Mouse (Mus musculus) intestine, embryonic 14.5 days (tissue): ENCODE results near the gene Tbl3. TPM values are rescaled to one million over a fixed set of nuclear protein-coding genes. Genes with fewer than 3 reads are reported as not detected.
A peak's percentile ranks its signal among the peaks of the same experiment; 100 is the strongest.

Experiments
- ATAC-seq: fragments of 200-750 bp; cut with Nextera tagmentation; replicated peaks from 2 replicates; pipeline ENCODE4 v1.8.0; 2017; ENCODE audit warnings: low read depth, moderate number of reproducible peaks, moderate TSS enrichment, moderate library complexity; ENCODE audit not compliant: low FRiP score, low TSS enrichment
- DNase-seq: peaks from one replicate; pipeline ENCODE4 v3.0.0-alpha.2; 2018; ENCODE audit warnings: low spot score
- H3K27ac ChIP-seq: fragments of 300-500 bp; sonication (generic); 2 replicates; pipeline ENCODE4 v1.5.1; 2014; ENCODE audit warnings: low read depth, mild to moderate bottlenecking, control low read depth
- H3K27me3 ChIP-seq: fragments of 300-500 bp; sonication (generic); replicated peaks from 2 replicates; pipeline ENCODE4 v1.6.1; 2014; ENCODE audit warnings: low read length, control low read depth; ENCODE audit not compliant: control insufficient read depth, insufficient read depth
- H3K36me3 ChIP-seq: fragments of 300-500 bp; sonication (generic); 2 replicates; pipeline ENCODE4 v1.6.1; 2014; ENCODE audit warnings: low read length, control low read depth; ENCODE audit not compliant: control insufficient read depth, insufficient read depth
- H3K4me1 ChIP-seq: fragments of 300-500 bp; sonication (generic); replicated peaks from 2 replicates; pipeline ENCODE4 v1.6.1; 2014; ENCODE audit warnings: low read length, control low read depth, mixed read lengths; ENCODE audit not compliant: control insufficient read depth, insufficient read depth
- H3K4me2 ChIP-seq: fragments of 300-500 bp; sonication (generic); 2 replicates; pipeline ENCODE4 v1.6.1; 2014; ENCODE audit warnings: low read length
- H3K4me3 ChIP-seq: fragments of 300-500 bp; sonication (generic); 2 replicates; pipeline ENCODE4 v1.5.1; 2014; ENCODE audit warnings: low read depth, low read length, control low read depth, mixed read lengths
- H3K9ac ChIP-seq: fragments of 300-500 bp; sonication (generic); 2 replicates; pipeline ENCODE4 v1.6.1; 2014; ENCODE audit warnings: mild to moderate bottlenecking, low read length
- H3K9me3 ChIP-seq: fragments of 300-500 bp; sonication (generic); 2 replicates; pipeline ENCODE4 v1.6.1; 2016; ENCODE audit warnings: low read length, control low read depth; ENCODE audit not compliant: control insufficient read depth
- WGBS: fragments of 180-500 bp; shearing (Covaris S2); extraction: QIAGEN DNeasy Blood & Tissue Kit; methylation state at CpG from one replicate; pipeline ENCODE4 v1.1.7; 2014; 5-methylcytosine and 5-hydroxymethylcytosine counted together
- polyA plus RNA-seq: library from polyadenylated mRNA; unstranded; fragments of >200 nt; fragmentation: Nextera tagmentation; extraction: Ambion mirVana; gene quantifications from 2 replicates; pipeline ENCODE4 v1.2.1, GENCODE M21; 2014

The Tbl3 gene
- polyA plus RNA-seq, 1 experiment from 2014 or later: 86.2 TPM

- WGBS: under 1% methylated on average over 32 of the region's 41 CpGs
- Histone ChIP-seq H3K4me3 (peak within 1 kb of the TSS; percentile 79), H3K27me3 (0 out of 2 replicates have a peak, but pooled peaks cover 3% of the 10 kb centered on the region), H3K36me3 (no peaks in the 10 kb centered on the region), H3K9ac (peak within 1 kb of the TSS; percentile 75), H3K4me1 (peaks cover 7% of the 10 kb centered on the region), H3K27ac (no peak within 1 kb of the TSS), H3K4me2 (peak within 1 kb of the TSS; percentile 97), H3K9me3 (no peaks in the 10 kb centered on the region)
- DNase-seq: peak; percentile 76
- peak; percentile 64 for ATAC-seq
Measured at GRCm38 (mm10) chr17:24650070-24650616, 57.3 kb downstream of the Tbl3 start, which contains the start of gene Slc9a3r2. Gene Slc9a3r2 (minus strand): TSS chr17:24650327.

DNA sequence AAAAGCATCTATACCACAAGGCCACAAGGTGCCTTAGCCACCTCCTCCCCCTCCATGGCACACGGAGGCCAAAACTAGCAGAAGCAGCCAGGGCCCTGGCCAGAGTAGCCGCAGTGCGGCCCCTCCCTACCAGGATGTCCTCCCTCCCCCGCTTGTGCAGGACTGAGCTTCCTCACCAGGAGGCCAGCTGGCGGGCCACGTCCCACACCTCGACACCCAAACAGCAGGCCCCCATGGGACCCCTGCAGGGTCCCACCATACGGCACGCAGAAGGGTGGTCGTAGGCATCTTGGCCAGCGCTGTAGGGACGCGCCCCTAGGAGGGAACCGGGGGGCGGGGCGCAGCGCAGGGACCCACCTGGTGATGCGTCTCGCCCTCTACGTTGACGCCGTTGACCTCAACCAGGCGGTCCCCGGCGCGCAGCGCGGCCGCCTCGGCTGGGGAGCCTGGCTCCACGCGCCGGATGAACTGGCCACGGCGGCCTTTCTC lies 57.8 kb downstream of the Tbl3 start:
- ATAC-seq: peak; percentile 47
- H3K4me3 ChIP-seq: peak overlapping the region; percentile 79
- peak overlapping the region; percentile 75 for H3K9ac ChIP-seq
- 0 out of 2 replicates have a peak, but pooled peaks cover 3% of the 10 kb centered on the region for H3K27me3 ChIP-seq
- H3K9me3 ChIP-seq: no peaks in the 10 kb centered on the region
- H3K4me2 ChIP-seq: peak overlapping the region; percentile 97
- peaks cover 12% of the 10 kb centered on the region for H3K4me1 ChIP-seq
- H3K36me3 ChIP-seq: no peaks in the 10 kb centered on the region
- WGBS: 2% methylated on average over 35 of the region's 35 CpGs
- no peak for DNase-seq
- H3K27ac ChIP-seq: no peak overlapping the region

- Histone ChIP-seq H3K9ac (no peak overlapping the region), H3K4me1 (peaks cover 20% of the 10 kb centered on the region)
- 67% methylated on average over 10 of the region's 10 CpGs for WGBS
Measured at GRCm38 (mm10) chr17:24648731-24649377, 58.6 kb downstream of the Tbl3 start.

More at GRCm38 (mm10) chr17:24648731-24649377, 58.6 kb downstream of the Tbl3 start:
- H3K4me3 ChIP-seq: peak overlapping the region; percentile 79
- no peaks in the 10 kb centered on the region for H3K36me3 ChIP-seq
- H3K27ac ChIP-seq: no peak overlapping the region
- DNase-seq: no peak
- peak overlapping the region; percentile 97 for H3K4me2 ChIP-seq
- no peaks in the 10 kb centered on the region for H3K9me3 ChIP-seq
- ATAC-seq: no peak
- H3K27me3 ChIP-seq: 0 out of 2 replicates have a peak, but pooled peaks cover 3% of the 10 kb centered on the region

Other genes with a start within 250 kb of the Tbl3 start
- 23.2 and 23.8 TPM in 2 replicates for gene E4f1, start 237.3 kb downstream of the Tbl3 start, polyA plus RNA-seq
- gene Pgp, start 237.3 kb downstream of the Tbl3 start, polyA plus RNA-seq: 73.1 and 81.0 TPM in 2 replicates
- gene Bricd5, start 233.8 kb downstream of the Tbl3 start, polyA plus RNA-seq: 0.50 and 0.53 TPM in 2 replicates
- 32.3 and 32.7 TPM in 2 replicates for gene Mlst8, start 228.6 kb downstream of the Tbl3 start, polyA plus RNA-seq
- gene Caskin1, start 219.1 kb downstream of the Tbl3 start, polyA plus RNA-seq: 2.1 and 2.8 TPM in 2 replicates
- gene Traf7, start 179.7 kb downstream of the Tbl3 start, polyA plus RNA-seq: 97.3 and 104 TPM in 2 replicates
- gene Rab26, start 173.4 kb downstream of the Tbl3 start, polyA plus RNA-seq: 2.6 and 5.7 TPM in 2 replicates
- gene Pkd1, start 157.8 kb downstream of the Tbl3 start, polyA plus RNA-seq: 26.8 and 28.4 TPM in 2 replicates
- 55.8 and 59.3 TPM in 2 replicates for gene Tsc2, start 75.0 kb downstream of the Tbl3 start, polyA plus RNA-seq
- 18.6 and 22.9 TPM in 2 replicates for gene Nthl1, start 75.0 kb downstream of the Tbl3 start, polyA plus RNA-seq
- gene Slc9a3r2, start 57.3 kb downstream of the Tbl3 start, polyA plus RNA-seq: 51.7 and 58.2 TPM in 2 replicates
- not detected in 2 replicates for gene Npw, start 49.2 kb downstream of the Tbl3 start, polyA plus RNA-seq
- 28.0 and 30.6 TPM in 2 replicates for gene Zfp598, start 38.0 kb downstream of the Tbl3 start, polyA plus RNA-seq
- 7.5 and 7.7 TPM in 2 replicates for gene Syngr3, start 17.7 kb downstream of the Tbl3 start, polyA plus RNA-seq
- 48.1 and 48.5 TPM in 2 replicates for gene Gfer, start 11.5 kb downstream of the Tbl3 start, polyA plus RNA-seq
- 6.4 and 7.2 TPM in 2 replicates for gene Noxo1, start 11.4 kb downstream of the Tbl3 start, polyA plus RNA-seq
- 0.15 TPM in 2 replicates for gene Rnf151, start 10.4 kb upstream of the Tbl3 start, polyA plus RNA-seq
- 1,745 and 1,859 TPM in 2 replicates for gene Rps2, start 10.5 kb upstream of the Tbl3 start, polyA plus RNA-seq
- 258 and 296 TPM in 2 replicates for gene Ndufb10, start 16.8 kb upstream of the Tbl3 start, polyA plus RNA-seq
- gene Rpl3l, start 20.2 kb upstream of the Tbl3 start, polyA plus RNA-seq: not detected in 2 replicates
- 32.3 and 33.9 TPM in 2 replicates for gene Msrb1, start 29.0 kb upstream of the Tbl3 start, polyA plus RNA-seq
- 0.24 and 1.1 TPM in 2 replicates for gene Hs3st6, start 45.3 kb upstream of the Tbl3 start, polyA plus RNA-seq
- not detected in 2 replicates for gene Meiob, start 96.6 kb upstream of the Tbl3 start, polyA plus RNA-seq
- 35.5 and 39.1 TPM in 2 replicates for gene Hagh, start 132.5 kb upstream of the Tbl3 start, polyA plus RNA-seq
- gene Fahd1, start 142.7 kb upstream of the Tbl3 start, polyA plus RNA-seq: 30.4 and 33.9 TPM in 2 replicates
- gene Igfals, start 158.3 kb upstream of the Tbl3 start, polyA plus RNA-seq: 0.63 and 0.84 TPM in 2 replicates
- 58.8 and 61.9 TPM in 2 replicates for gene Nubp2, start 178.7 kb upstream of the Tbl3 start, polyA plus RNA-seq
- gene Spsb3, start 179.0 kb upstream of the Tbl3 start, polyA plus RNA-seq: 36.3 and 37.0 TPM in 2 replicates
- 21.6 and 24.1 TPM in 2 replicates for gene Eme2, start 187.4 kb upstream of the Tbl3 start, polyA plus RNA-seq
- 100 and 110 TPM in 2 replicates for gene Mrps34, start 187.5 kb upstream of the Tbl3 start, polyA plus RNA-seq
- 86.4 and 90.7 TPM in 2 replicates for gene Nme3, start 188.8 kb upstream of the Tbl3 start, polyA plus RNA-seq
- 36.0 and 40.7 TPM in 2 replicates for gene Mapk8ip3, start 229.3 kb upstream of the Tbl3 start, polyA plus RNA-seq